Mouse (Mus musculus): Measurements from ENCODE around the gene Epha4. TPM values are rescaled to one million over a fixed set of nuclear protein-coding genes. Genes with fewer than 3 reads are reported as not detected.

Epha4 gene
- total and polyA plus RNA-seq, 3 experiments: 3.9 to 26.0 (median 13.0) TPM

DNA sequence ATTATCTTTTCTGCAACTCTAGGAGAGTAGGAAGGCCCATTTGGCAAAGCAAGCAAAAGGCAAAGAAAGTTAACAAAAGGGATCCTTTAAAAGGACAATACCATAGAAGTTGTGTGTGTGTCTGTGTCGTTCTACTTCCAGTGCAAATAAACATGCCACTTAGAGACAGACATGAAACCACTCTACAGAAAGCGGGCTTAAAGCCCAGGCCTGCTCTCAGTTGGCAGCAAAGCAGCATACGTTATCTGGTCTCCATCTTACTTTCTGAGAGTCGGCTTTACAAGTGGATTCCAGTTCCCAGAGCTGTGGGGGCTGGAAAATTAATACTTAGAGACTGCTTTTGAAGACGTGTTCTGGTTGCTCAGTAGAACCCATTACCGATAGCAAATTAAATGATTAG, 87.9 kb downstream of the Epha4 start:
- dilution Hi-C loops (cut with MboI; ENCODE audit: extremely low pct_ligation_motif_present, extremely low pct_unique_long_range_greater_than_20kb, low sequenced_read_pairs): no loop called here
- H3K79me2 ChIP-seq (replicated peaks; ENCODE audit: control insufficient read depth, extremely low read depth, insufficient read depth, poor library complexity, severe bottlenecking): no peaks in the 10 kb centered on the region

GRCm38 (mm10) chr1:77425171-77425570, 89.7 kb downstream of the Epha4 start:
- Histone ChIP-seq H3K4me1 (ENCODE audit: control insufficient read depth in 1 of 2, insufficient read depth in 2 of 2) (peaks cover 0 to 6% of the 10 kb centered on the region in 2 experiments; a peak in 2 of 4 replicates), H3K9me3 (replicated peaks; ENCODE audit: low read length) (no peaks in the 10 kb centered on the region), H3K79me2 (replicated peaks; ENCODE audit: control insufficient read depth, extremely low read depth, insufficient read depth, poor library complexity, severe bottlenecking) (no peaks in the 10 kb centered on the region), H3K36me3 (replicated peaks in 1 of 2; ENCODE audit: control insufficient read depth in 1 of 2, insufficient read depth in 1 of 2, low read length in 1 of 2) (peaks cover 9 to 27% of the 10 kb centered on the region in 2 experiments), H3K4me3 (replicated peaks in 1 of 3; ENCODE audit: low read depth in 2 of 3, low read length in 2 of 3, poor library complexity in 1 of 3) (no peak overlapping the region), H3K27me3 (replicated peaks) (no peaks in the 10 kb centered on the region), H3K9ac (ENCODE audit: insufficient read depth, low read depth) (no peak overlapping the region), H3K4me2 (ENCODE audit: insufficient read depth, low read depth, poor library complexity, severe bottlenecking) (no peak overlapping the region), H3K27ac (ENCODE audit: insufficient read depth, low read depth) (no peak overlapping the region)
- in situ Hi-C loops (cut with MboI; ENCODE audit: low pct_ligation_motif_present, low pct_unique_long_range_greater_than_20kb, low sequenced_read_pairs): no loop called here
- no peak for DNase-seq (ENCODE audit: extremely low read depth)
- TF ChIP-seq ZC3H11A (IDR thresholded peaks at IDR 0.05; ENCODE audit: low read depth, low read length) (no peak), PAX5 (IDR thresholded peaks at IDR 0.05; ENCODE audit: low read length) (no peak), TBP (conservative IDR thresholded peaks at IDR 0.05; ENCODE audit: low read depth, low read length) (no peak), RAD21 (IDR thresholded peaks at IDR 0.05; ENCODE audit: low read depth, low read length) (no peak), BHLHE40 (IDR thresholded peaks at IDR 0.05; ENCODE audit: low read depth, low read length) (no peak), SIN3A (IDR thresholded peaks at IDR 0.05; ENCODE audit: low read length) (no peak), MYC (IDR thresholded peaks at IDR 0.05; ENCODE audit: low read depth, low read length) (no peak), EP300 (IDR thresholded peaks at IDR 0.05; ENCODE audit: low read length) (no peak), POLR2A (IDR thresholded peaks at IDR 0.05; ENCODE audit: low read depth, low read length) (no peak), JUN (IDR thresholded peaks at IDR 0.05; ENCODE audit: insufficient read depth, low read depth, low read length) (no peak), ELF1 (IDR thresholded peaks at IDR 0.05; ENCODE audit: low read depth, low read length) (no peak), MAFK (IDR thresholded peaks at IDR 0.05; ENCODE audit: insufficient replicate concordance, low read length) (no peak), ZMIZ1 (IDR thresholded peaks at IDR 0.05; ENCODE audit: low read depth, low read length) (no peak), KAT2A (IDR thresholded peaks at IDR 0.05; ENCODE audit: insufficient replicate concordance, low read length) (no peak), MXI1 (IDR thresholded peaks at IDR 0.05; ENCODE audit: low read depth, low read length) (no peak)
- dilution Hi-C loops (cut with MboI; ENCODE audit: extremely low pct_ligation_motif_present, extremely low pct_unique_long_range_greater_than_20kb, low sequenced_read_pairs): no loop called here

More for the DNA sequence above, 87.9 kb downstream of the Epha4 start:
- Histone ChIP-seq H3K9ac (ENCODE audit: insufficient read depth, low read depth) (no peak overlapping the region), H3K4me1 (ENCODE audit: control insufficient read depth in 1 of 2, insufficient read depth in 2 of 2) (peaks cover 0 to 6% of the 10 kb centered on the region in 2 experiments; a peak in 2 of 4 replicates), H3K4me2 (ENCODE audit: insufficient read depth, low read depth, poor library complexity, severe bottlenecking) (no peak overlapping the region), H3K27ac (ENCODE audit: insufficient read depth, low read depth) (no peak overlapping the region), H3K9me3 (replicated peaks; ENCODE audit: low read length) (no peaks in the 10 kb centered on the region), H3K4me3 (replicated peaks in 1 of 3; ENCODE audit: low read depth in 2 of 3, low read length in 2 of 3, poor library complexity in 1 of 3) (no peak overlapping the region), H3K36me3 (replicated peaks in 1 of 2; ENCODE audit: control insufficient read depth in 1 of 2, insufficient read depth in 1 of 2, low read length in 1 of 2) (peaks cover 14 to 32% of the 10 kb centered on the region in 2 experiments), H3K27me3 (replicated peaks) (no peaks in the 10 kb centered on the region)
- in situ Hi-C loops (cut with MboI; ENCODE audit: low pct_ligation_motif_present, low pct_unique_long_range_greater_than_20kb, low sequenced_read_pairs): no loop called here
- TF ChIP-seq POLR2AphosphoS2 (IDR thresholded peaks at IDR 0.05; ENCODE audit: low read depth, low read length) (no peak), GABPA (IDR thresholded peaks at IDR 0.05; ENCODE audit: insufficient replicate concordance, low read depth, low read length) (no peak), E2F4 (IDR thresholded peaks at IDR 0.05; ENCODE audit: insufficient replicate concordance, low read depth, low read length) (no peak), PAX5 (IDR thresholded peaks at IDR 0.05; ENCODE audit: low read length) (no peak), TCF12 (IDR thresholded peaks at IDR 0.05; ENCODE audit: low read depth, low read length) (no peak), HCFC1 (IDR thresholded peaks at IDR 0.05; ENCODE audit: low read depth, low read length) (no peak), JUN (IDR thresholded peaks at IDR 0.05; ENCODE audit: insufficient read depth, low read depth, low read length) (no peak), UBTF (IDR thresholded peaks at IDR 0.05; ENCODE audit: low read depth, low read length) (no peak), RAD21 (IDR thresholded peaks at IDR 0.05; ENCODE audit: low read depth, low read length) (no peak), MYC (IDR thresholded peaks at IDR 0.05; ENCODE audit: low read depth, low read length) (no peak), RCOR1 (conservative IDR thresholded peaks at IDR 0.05; ENCODE audit: low read depth, low read length) (no peak), ETS1 (conservative IDR thresholded peaks at IDR 0.05; ENCODE audit: low read depth, low read length) (no peak)
- DNase-seq (ENCODE audit: extremely low read depth): no peak
